Mouse (Mus musculus) thymus, adult 2 months (tissue): ENCODE results near the gene Vav1.

Source experiments
- CTCF ChIP-seq: fragments of 200-500 bp; IDR thresholded peaks from 2 replicates; pipeline ENCODE4 v1.5.1; 2012; ENCODE audit warnings: mild to moderate bottlenecking, control low read depth, low read length, moderate library complexity, borderline replicate concordance; ENCODE audit not compliant: control insufficient read depth, poor library complexity, insufficient read depth; ENCODE audit errors: extremely low read depth
- POLR2A ChIP-seq: fragments of 200-500 bp; IDR thresholded peaks from 2 replicates; pipeline ENCODE4 v1.6.1; 2012; ENCODE audit warnings: mild to moderate bottlenecking, low read length, control low read depth, moderate library complexity; ENCODE audit not compliant: control insufficient read depth, poor library complexity, insufficient read depth; ENCODE audit errors: extremely low read depth

GRCm38 (mm10) chr17:57278537-57278936, 363 bp upstream of the Vav1 start:
- TF ChIP-seq POLR2A, result no peak
- TF ChIP-seq CTCF, result no peak
